Mouse (Mus musculus) lung, embryonic 16.5 days (tissue): ENCODE results near the gene Egln2. TPM values are rescaled to one million over a fixed set of nuclear protein-coding genes. Genes with fewer than 3 reads are reported as not detected.

Experiments
- microRNA counts: library from miRNA; unstranded; fragments of <30 nt; microRNA quantifications from one replicate; lab custom pipeline; 2016
- microRNA-seq: library from miRNA; unstranded; fragments of <30 nt; microRNA quantifications from one replicate; pipeline ENCODE4, GENCODE M21; 2016
- polyA plus RNA-seq: library from polyadenylated mRNA; unstranded; fragments of >200 nt; fragmentation: Nextera tagmentation; extraction: Ambion mirVana; gene quantifications from 2 replicates; pipeline ENCODE4 v1.2.1, GENCODE M21; 2015

Egln2 gene
- polyA plus RNA-seq, 1 experiment from 2014 or later = 68.8 TPM

MicroRNAs within 50 kb of the gene (microRNA counts, 519-probe panel; counts per million panel counts)
- microRNA mmu-miR-1191 (lab: Ali Mortazavi, UCI) = not detected

Small RNA genes lying within 50 kb of the gene (microRNA-seq; reads per million reads assigned to microRNA genes)
- 4.0 reads per million, percentile 15 among the genes with 10 or more reads in this experiment for gene Mir1191
- gene Mir3101 = not detected

Other genes with a start within 250 kb of the Egln2 start
- gene Cyp2a22, start 227.4 kb downstream of the Egln2 start, polyA plus RNA-seq = not detected in 2 replicates
- not detected in 2 replicates for gene Cyp2a12, start 137.7 kb downstream of the Egln2 start, polyA plus RNA-seq
- gene Cyp2f2, start 46.9 kb downstream of the Egln2 start, polyA plus RNA-seq = 75.8 and 84.9 TPM in 2 replicates
- 0.18 TPM in 1 of 2 replicates, not detected in the other for gene Cyp2t4, start 13.1 kb downstream of the Egln2 start, polyA plus RNA-seq
- 73.2 and 76.1 TPM in 2 replicates for gene Rab4b, start 12.1 kb upstream of the Egln2 start, polyA plus RNA-seq
- gene Gm21983, start 14.3 kb upstream of the Egln2 start, polyA plus RNA-seq = 1.4 and 1.7 TPM in 2 replicates
- 170 and 185 TPM in 2 replicates for gene Mia, start 14.4 kb upstream of the Egln2 start, polyA plus RNA-seq
- 3.1 and 3.5 TPM in 2 replicates for gene BC024978, start 29.0 kb upstream of the Egln2 start, polyA plus RNA-seq
- 246 and 251 TPM in 2 replicates for gene Snrpa, start 29.5 kb upstream of the Egln2 start, polyA plus RNA-seq
- 4.1 and 4.3 TPM in 2 replicates for gene Itpkc, start 61.9 kb upstream of the Egln2 start, polyA plus RNA-seq
- gene Coq8b, start 66.2 kb upstream of the Egln2 start, polyA plus RNA-seq = 23.4 and 23.5 TPM in 2 replicates
- 14.8 and 14.9 TPM in 2 replicates for gene Numbl, start 91.6 kb upstream of the Egln2 start, polyA plus RNA-seq
- gene Ltbp4, start 170.9 kb upstream of the Egln2 start, polyA plus RNA-seq = 107 and 127 TPM in 2 replicates
- 43.6 and 46.2 TPM in 2 replicates for gene Shkbp1, start 189.2 kb upstream of the Egln2 start, polyA plus RNA-seq
- gene Gm20479, start 190.6 kb upstream of the Egln2 start, polyA plus RNA-seq = 0.52 and 1.1 TPM in 2 replicates